Mouse (Mus musculus) embryonic facial prominence, embryonic 10.5 days (tissue): ENCODE results near the gene Gse1. TPM values are rescaled to one million over a fixed set of nuclear protein-coding genes. Genes with fewer than 3 reads are reported as not detected.

Experiments used
- DNase-seq: peaks from one replicate; pipeline ENCODE4 v3.0.0-alpha.2; 2017; ENCODE audit warnings: low spot score
- H3K27ac ChIP-seq: fragments of 300-500 bp; sonication (generic); replicated peaks from 2 replicates; pipeline ENCODE4 v1.5.1; 2016; ENCODE audit warnings: mild to moderate bottlenecking
- H3K27me3 ChIP-seq: fragments of 300-500 bp; sonication (generic); replicated peaks from 2 replicates; pipeline ENCODE4 v1.6.1; 2016; ENCODE audit warnings: low read depth, mild to moderate bottlenecking; ENCODE audit not compliant: poor library complexity, severe bottlenecking
- H3K36me3 ChIP-seq: fragments of 300-500 bp; sonication (generic); replicated peaks from 2 replicates; pipeline ENCODE4 v1.6.1; 2016; ENCODE audit warnings: mild to moderate bottlenecking, moderate library complexity
- H3K4me1 ChIP-seq: fragments of 300-500 bp; sonication (generic); 2 replicates; pipeline ENCODE4 v1.6.1; 2016
- H3K4me3 ChIP-seq: fragments of 300-500 bp; sonication (generic); 2 replicates; pipeline ENCODE4 v1.5.1; 2016; ENCODE audit warnings: mild to moderate bottlenecking, moderate library complexity
- H3K9me3 ChIP-seq: fragments of 300-500 bp; sonication (generic); 2 replicates; pipeline ENCODE4 v1.6.1; 2016; ENCODE audit warnings: mild to moderate bottlenecking
- WGBS: fragments of 180-500 bp; shearing (Covaris S2); methylation state at CpG from one replicate; pipeline ENCODE4 v1.1.7; 2016; 5-methylcytosine and 5-hydroxymethylcytosine counted together
- polyA plus RNA-seq: library from polyadenylated mRNA; unstranded; fragments of >200 nt; fragmentation: Nextera tagmentation; extraction: Ambion mirVana; gene quantifications from 2 replicates; pipeline ENCODE4 v1.2.1, GENCODE M21; 2016

Gene Gse1
- polyA plus RNA-seq, 1 experiment from 2014 or later: 10.2 TPM

GRCm38 (mm10) chr8:120538397-120539240 is 310.4 kb downstream of the Gse1 start:
- DNase-seq: peak; percentile 87
- peaks cover 96% of the 10 kb centered on the region for H3K4me1 ChIP-seq
- H3K27me3 ChIP-seq: peaks cover 57% of the 10 kb centered on the region
- H3K4me3 ChIP-seq: peak overlapping the region; percentile 79
- no peaks in the 10 kb centered on the region for H3K36me3 ChIP-seq
- H3K9me3 ChIP-seq: no peaks in the 10 kb centered on the region
- H3K27ac ChIP-seq: peak overlapping the region; percentile 90
- 2% methylated on average over 37 of the region's 37 CpGs for WGBS

- Histone ChIP-seq H3K27me3 (peaks cover 49% of the 10 kb centered on the region), H3K36me3 (no peaks in the 10 kb centered on the region), H3K4me1 (peaks cover 96% of the 10 kb centered on the region), H3K4me3 (peak overlapping the region; percentile 79), H3K9me3 (no peaks in the 10 kb centered on the region), H3K27ac (peak overlapping the region; percentile 90)
- DNase-seq: no peak
- 26% methylated on average over 6 of the region's 6 CpGs for WGBS
Measured at GRCm38 (mm10) chr8:120539381-120539774, 311.1 kb downstream of the Gse1 start.

- Histone ChIP-seq H3K36me3 (no peaks in the 10 kb centered on the region), H3K27me3 (peaks cover 43% of the 10 kb centered on the region), H3K27ac (peak overlapping the region; percentile 90), H3K9me3 (no peaks in the 10 kb centered on the region), H3K4me1 (peaks cover 96% of the 10 kb centered on the region), H3K4me3 (peak overlapping the region; percentile 79)
- no peak for DNase-seq
- 24% methylated on average over 23 of the region's 23 CpGs for WGBS
Measured at GRCm38 (mm10) chr8:120539775-120540625, 311.7 kb downstream of the Gse1 start.

GRCm38 (mm10) chr8:120542995-120543394 is 314.7 kb downstream of the Gse1 start:
- H3K4me1 ChIP-seq: peaks cover 96% of the 10 kb centered on the region
- no peak overlapping the region; the same call in 1 of the 2 replicates for H3K27ac ChIP-seq
- 0 out of 2 replicates have a peak overlapping the region, but pooled peaks have one; percentile 25 for H3K4me3 ChIP-seq
- H3K9me3 ChIP-seq: no peaks in the 10 kb centered on the region
- no peaks in the 10 kb centered on the region for H3K36me3 ChIP-seq
- peaks cover 26% of the 10 kb centered on the region for H3K27me3 ChIP-seq
- WGBS: 28% methylated on average over 13 of the region's 13 CpGs
- DNase-seq: no peak

GRCm38 (mm10) chr8:120543416-120544055 is 315.3 kb downstream of the Gse1 start:
- Histone ChIP-seq H3K4me3 (no peak overlapping the region), H3K36me3 (no peaks in the 10 kb centered on the region), H3K9me3 (no peaks in the 10 kb centered on the region), H3K27ac (0 out of 2 replicates have a peak overlapping the region, but pooled peaks have one; percentile 31), H3K27me3 (peaks cover 29% of the 10 kb centered on the region), H3K4me1 (peaks cover 96% of the 10 kb centered on the region)
- WGBS: 70% methylated on average over 8 of the region's 8 CpGs
- no peak for DNase-seq

- H3K4me1 ChIP-seq: peaks cover 96% of the 10 kb centered on the region
- H3K4me3 ChIP-seq: no peak overlapping the region
- WGBS: 85% methylated on average over 5 of the region's 5 CpGs
- no peaks in the 10 kb centered on the region for H3K9me3 ChIP-seq
- no peak for DNase-seq
- H3K27ac ChIP-seq: no peak overlapping the region
- no peaks in the 10 kb centered on the region for H3K36me3 ChIP-seq
- peaks cover 29% of the 10 kb centered on the region for H3K27me3 ChIP-seq
Measured at GRCm38 (mm10) chr8:120544155-120544554, 315.9 kb downstream of the Gse1 start.

- Histone ChIP-seq H3K9me3 (no peaks in the 10 kb centered on the region), H3K36me3 (no peaks in the 10 kb centered on the region), H3K27ac (peak overlapping the region; percentile 58), H3K4me3 (no peak overlapping the region), H3K27me3 (peaks cover 14% of the 10 kb centered on the region), H3K4me1 (peaks cover 100% of the 10 kb centered on the region)
- 52% methylated on average over 9 of the region's 9 CpGs for WGBS
- DNase-seq: no peak
Measured at GRCm38 (mm10) chr8:120547562-120547961, 319.3 kb downstream of the Gse1 start.

GRCm38 (mm10) chr8:120548313-120548761 is 320.1 kb downstream of the Gse1 start:
- no peaks in the 10 kb centered on the region for H3K9me3 ChIP-seq
- H3K36me3 ChIP-seq: peaks cover 3% of the 10 kb centered on the region
- peak overlapping the region; percentile 19; the same call in 1 of the 2 replicates for H3K4me3 ChIP-seq
- peak overlapping the region; percentile 57 for H3K27ac ChIP-seq
- peaks cover 14% of the 10 kb centered on the region for H3K27me3 ChIP-seq
- no peak for DNase-seq
- WGBS: 56% methylated on average over 16 of the region's 16 CpGs
- H3K4me1 ChIP-seq: peaks cover 100% of the 10 kb centered on the region

GRCm38 (mm10) chr8:120549321-120549921 is 321.2 kb downstream of the Gse1 start:
- 9% methylated on average over 25 of the region's 25 CpGs for WGBS
- peaks cover 100% of the 10 kb centered on the region for H3K4me1 ChIP-seq
- DNase-seq: peak; percentile 77
- H3K36me3 ChIP-seq: peaks cover 13% of the 10 kb centered on the region
- peak overlapping the region; percentile 86 for H3K27ac ChIP-seq
- H3K4me3 ChIP-seq: peak overlapping the region; percentile 53
- H3K27me3 ChIP-seq: peaks cover 14% of the 10 kb centered on the region
- H3K9me3 ChIP-seq: no peaks in the 10 kb centered on the region

- Histone ChIP-seq H3K9me3 (no peaks in the 10 kb centered on the region), H3K27ac (peak overlapping the region; percentile 86), H3K27me3 (peaks cover 14% of the 10 kb centered on the region), H3K36me3 (peaks cover 18% of the 10 kb centered on the region), H3K4me1 (peaks cover 100% of the 10 kb centered on the region), H3K4me3 (peak overlapping the region; percentile 53)
- DNase-seq: peak; percentile 70
- 6% methylated on average over 11 of the region's 11 CpGs for WGBS
Measured at GRCm38 (mm10) chr8:120549922-120550321, 321.7 kb downstream of the Gse1 start.

GRCm38 (mm10) chr8:120550430-120550829 is 322.2 kb downstream of the Gse1 start:
- 19% methylated on average over 12 of the region's 12 CpGs for WGBS
- Histone ChIP-seq H3K27me3 (peaks cover 14% of the 10 kb centered on the region), H3K4me3 (peak overlapping the region; percentile 53), H3K36me3 (peaks cover 24% of the 10 kb centered on the region), H3K9me3 (no peaks in the 10 kb centered on the region), H3K4me1 (peaks cover 100% of the 10 kb centered on the region), H3K27ac (peak overlapping the region; percentile 86)
- no peak for DNase-seq
